Mouse (Mus musculus): ENCODE data around the gene Zfp618. TPM values are rescaled to one million over a fixed set of nuclear protein-coding genes. Genes with fewer than 3 reads are reported as not detected.

Gene Zfp618
- polyA plus RNA-seq, 1 experiment = 0.60 TPM

- Histone ChIP-seq H3K4me1 (ENCODE audit: control insufficient read depth, insufficient read depth, insufficient read length, low read length) (peaks cover 5% of the 10 kb centered on the region; the same call in 1 of the 2 replicates), H3K27me3 (ENCODE audit: control insufficient read depth, insufficient read depth, low read length) (no peaks in the 10 kb centered on the region), H3K27ac (ENCODE audit: insufficient read depth, low read depth, low read length) (no peak overlapping the region), H3K36me3 (ENCODE audit: control insufficient read depth, insufficient read depth, low read length) (no peaks in the 10 kb centered on the region), H3K4me3 (ENCODE audit: low read depth, low read length) (no peak overlapping the region)
- 50% methylated on average over 10 of the region's 10 CpGs for WGBS
- no peak for TF ChIP-seq CTCF (IDR thresholded peaks at IDR 0.05; ENCODE audit: extremely low read depth, insufficient read length, insufficient replicate concordance, low read depth, low read length)
- no peak for TF ChIP-seq POLR2A (IDR thresholded peaks at IDR 0.05; ENCODE audit: low read depth, low read length)
These were observed 40.2 kb downstream of the Zfp618 start for GRCm38 (mm10) chr4:63005446-63006185.

GRCm38 (mm10) chr4:63006198-63007155, 41.1 kb downstream of the Zfp618 start:
- Histone ChIP-seq H3K4me3 (ENCODE audit: low read depth, low read length) (no peak overlapping the region), H3K36me3 (ENCODE audit: control insufficient read depth, insufficient read depth, low read length) (no peaks in the 10 kb centered on the region), H3K27me3 (ENCODE audit: control insufficient read depth, insufficient read depth, low read length) (no peaks in the 10 kb centered on the region), H3K27ac (ENCODE audit: insufficient read depth, low read depth, low read length) (no peak overlapping the region), H3K4me1 (ENCODE audit: control insufficient read depth, insufficient read depth, insufficient read length, low read length) (peaks cover 5% of the 10 kb centered on the region; the same call in 1 of the 2 replicates)
- WGBS = 22% methylated on average over 7 of the region's 7 CpGs
- TF ChIP-seq CTCF (IDR thresholded peaks at IDR 0.05; ENCODE audit: extremely low read depth, insufficient read length, insufficient replicate concordance, low read depth, low read length) (no peak), POLR2A (IDR thresholded peaks at IDR 0.05; ENCODE audit: low read depth, low read length) (no peak)

DNA sequence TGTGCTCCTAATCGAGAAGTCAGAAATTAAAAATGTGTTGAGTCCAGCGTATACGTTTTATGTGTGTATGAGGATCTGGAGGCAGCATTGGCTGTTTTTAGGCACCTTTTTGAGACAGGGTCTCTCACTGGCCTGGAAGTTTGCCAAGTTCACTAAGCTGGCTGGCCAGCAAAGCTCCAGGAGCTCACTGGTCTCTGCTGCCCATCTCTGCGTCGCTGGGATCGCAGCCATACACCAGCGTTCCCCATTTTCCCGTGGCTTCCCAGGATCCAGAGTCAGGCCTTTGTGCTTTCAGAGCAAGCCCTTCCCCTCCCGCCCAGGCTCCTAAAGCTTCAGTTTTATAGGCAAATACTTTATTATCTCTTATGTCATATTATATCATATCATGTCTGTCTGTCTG, 42.8 kb downstream of the Zfp618 start:
- Histone ChIP-seq H3K4me3 (ENCODE audit: low read depth, low read length) (no peak overlapping the region), H3K36me3 (ENCODE audit: control insufficient read depth, insufficient read depth, low read length) (no peaks in the 10 kb centered on the region), H3K4me1 (ENCODE audit: control insufficient read depth, insufficient read depth, insufficient read length, low read length) (peaks cover 5% of the 10 kb centered on the region; the same call in 1 of the 2 replicates), H3K27ac (ENCODE audit: insufficient read depth, low read depth, low read length) (no peak overlapping the region), H3K27me3 (ENCODE audit: control insufficient read depth, insufficient read depth, low read length) (no peaks in the 10 kb centered on the region)
- no peak for TF ChIP-seq CTCF (IDR thresholded peaks at IDR 0.05; ENCODE audit: extremely low read depth, insufficient read length, insufficient replicate concordance, low read depth, low read length)
- no peak for TF ChIP-seq POLR2A (IDR thresholded peaks at IDR 0.05; ENCODE audit: low read depth, low read length)
- WGBS = 90% methylated on average over 9 of the region's 9 CpGs

DNA sequence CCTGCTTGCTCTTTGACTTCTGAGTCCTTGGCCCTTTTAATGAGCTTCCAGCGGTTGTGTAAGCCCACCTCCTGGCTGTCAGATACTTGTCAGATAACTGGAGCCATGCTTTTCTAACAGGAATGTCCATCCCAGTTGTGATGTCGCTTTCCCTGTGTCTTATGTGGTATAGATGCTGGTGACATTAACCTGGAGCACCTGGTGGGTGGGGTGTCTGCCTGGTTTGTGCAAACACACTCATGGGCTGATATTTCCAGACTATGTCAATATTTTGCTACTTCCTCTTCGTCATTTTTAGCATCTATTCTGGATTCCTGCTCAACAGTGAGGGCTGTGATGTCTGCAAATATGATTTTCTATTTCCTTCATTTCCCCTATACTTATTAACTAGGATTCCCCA, 43.4 kb downstream of the Zfp618 start:
- 36% methylated on average over 3 of the region's 3 CpGs for WGBS
- peaks cover 5% of the 10 kb centered on the region; the same call in 1 of the 2 replicates for H3K4me1 ChIP-seq (ENCODE audit: control insufficient read depth, insufficient read depth, insufficient read length, low read length)
- H3K27me3 ChIP-seq (ENCODE audit: control insufficient read depth, insufficient read depth, low read length) = no peaks in the 10 kb centered on the region
- no peak overlapping the region for H3K27ac ChIP-seq (ENCODE audit: insufficient read depth, low read depth, low read length)
- no peak overlapping the region for H3K4me3 ChIP-seq (ENCODE audit: low read depth, low read length)
- TF ChIP-seq CTCF (IDR thresholded peaks at IDR 0.05; ENCODE audit: extremely low read depth, insufficient read length, insufficient replicate concordance, low read depth, low read length) = no peak
- TF ChIP-seq POLR2A (IDR thresholded peaks at IDR 0.05; ENCODE audit: low read depth, low read length) = no peak
- no peaks in the 10 kb centered on the region for H3K36me3 ChIP-seq (ENCODE audit: control insufficient read depth, insufficient read depth, low read length)

DNA sequence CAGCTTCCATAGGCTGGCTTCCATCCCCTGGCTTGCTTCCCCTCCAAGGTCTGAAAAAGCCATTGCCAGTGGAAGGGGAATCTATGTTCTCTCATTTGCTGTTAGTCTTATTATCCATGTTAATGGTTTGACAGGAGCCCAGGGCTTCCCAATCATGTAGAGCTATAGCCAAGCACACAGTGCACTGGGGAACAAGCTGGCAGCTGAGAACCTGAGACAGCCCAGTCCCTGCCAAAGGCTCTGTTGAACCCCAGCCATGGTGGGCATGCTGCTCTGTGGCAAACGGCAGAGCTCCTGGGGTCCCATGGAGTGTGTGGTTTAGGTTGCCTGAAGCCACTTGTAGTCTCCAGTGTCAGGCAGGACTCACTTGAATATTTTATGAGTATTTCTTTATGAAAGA, 44.4 kb downstream of the Zfp618 start:
- no peak overlapping the region for H3K27ac ChIP-seq (ENCODE audit: insufficient read depth, low read depth, low read length)

GRCm38 (mm10) chr4:63010226-63010625, 44.9 kb downstream of the Zfp618 start:
- no peaks in the 10 kb centered on the region for H3K27me3 ChIP-seq (ENCODE audit: control insufficient read depth, insufficient read depth, low read length)
- no peaks in the 10 kb centered on the region for H3K36me3 ChIP-seq (ENCODE audit: control insufficient read depth, insufficient read depth, low read length)
- no peak overlapping the region for H3K4me3 ChIP-seq (ENCODE audit: low read depth, low read length)
- WGBS = 84% methylated on average over 4 of the region's 4 CpGs
- no peak overlapping the region for H3K27ac ChIP-seq (ENCODE audit: insufficient read depth, low read depth, low read length)
- no peak for TF ChIP-seq CTCF (IDR thresholded peaks at IDR 0.05; ENCODE audit: extremely low read depth, insufficient read length, insufficient replicate concordance, low read depth, low read length)
- TF ChIP-seq POLR2A (IDR thresholded peaks at IDR 0.05; ENCODE audit: low read depth, low read length) = no peak
- H3K4me1 ChIP-seq (ENCODE audit: control insufficient read depth, insufficient read depth, insufficient read length, low read length) = peaks cover 5% of the 10 kb centered on the region; the same call in 1 of the 2 replicates

More for the DNA sequence above, 44.4 kb downstream of the Zfp618 start:
- WGBS = 90% methylated on average over 1 of the region's 1 CpGs
- Histone ChIP-seq H3K4me1 (ENCODE audit: control insufficient read depth, insufficient read depth, insufficient read length, low read length) (peaks cover 5% of the 10 kb centered on the region; the same call in 1 of the 2 replicates), H3K4me3 (ENCODE audit: low read depth, low read length) (no peak overlapping the region), H3K27me3 (ENCODE audit: control insufficient read depth, insufficient read depth, low read length) (no peaks in the 10 kb centered on the region), H3K36me3 (ENCODE audit: control insufficient read depth, insufficient read depth, low read length) (no peaks in the 10 kb centered on the region)
- TF ChIP-seq POLR2A (IDR thresholded peaks at IDR 0.05; ENCODE audit: low read depth, low read length) (no peak), CTCF (IDR thresholded peaks at IDR 0.05; ENCODE audit: extremely low read depth, insufficient read length, insufficient replicate concordance, low read depth, low read length) (no peak)

Data from small intestine, adult 2 months (tissue).